Mouse (Mus musculus): Measurements from ENCODE around the gene Pdia3.
"Not testable (repeated sequence)": the region's sequence is repeated elsewhere in the genome, so short reads cannot be mapped to it uniquely, and the experiment has no call there.

DNA sequence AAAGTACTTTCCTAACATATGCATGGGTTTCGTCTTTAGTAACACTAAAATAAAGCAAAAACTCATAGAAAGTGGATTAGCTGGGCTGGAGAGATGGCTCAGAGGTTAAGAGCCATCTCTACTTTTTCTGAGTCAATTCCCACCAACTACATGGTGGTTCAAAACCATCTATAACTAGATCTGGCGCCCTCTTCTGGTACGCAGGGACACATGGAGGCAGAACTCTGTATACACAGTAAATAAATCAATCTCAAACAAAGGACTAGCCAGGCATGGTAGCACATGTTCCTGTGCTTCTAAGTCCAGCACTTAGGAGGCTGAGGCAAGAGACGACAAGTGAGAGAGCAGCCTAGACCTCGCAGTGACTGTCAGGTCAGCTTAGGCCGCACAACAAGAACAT is 55.4 kb downstream of the Pdia3 start:
- TF ChIP-seq CTCF (conservative IDR thresholded peaks at IDR 0.05; ENCODE audit: insufficient read depth, insufficient read length, low read depth, low read length); POLR2A (IDR thresholded peaks at IDR 0.05; ENCODE audit: low read depth, low read length): not testable (repeated sequence)

Data from kidney, adult 2 months (tissue).